Mouse (Mus musculus) adrenal gland (tissue): ENCODE results near the gene Bahcc1.

Source experiments
- intact Hi-C: fragments of 180-260 bp; cut with DNase I; formaldehyde crosslinking; loops from one replicate; pipeline ENCODE4 v1.15.1; 2025
- microRNA-seq, 2 experiments: library from miRNA; unstranded; fragments of <30 nt; microRNA quantifications; one replicate each; pipeline ENCODE4; 2019

Bahcc1 gene

DNA sequence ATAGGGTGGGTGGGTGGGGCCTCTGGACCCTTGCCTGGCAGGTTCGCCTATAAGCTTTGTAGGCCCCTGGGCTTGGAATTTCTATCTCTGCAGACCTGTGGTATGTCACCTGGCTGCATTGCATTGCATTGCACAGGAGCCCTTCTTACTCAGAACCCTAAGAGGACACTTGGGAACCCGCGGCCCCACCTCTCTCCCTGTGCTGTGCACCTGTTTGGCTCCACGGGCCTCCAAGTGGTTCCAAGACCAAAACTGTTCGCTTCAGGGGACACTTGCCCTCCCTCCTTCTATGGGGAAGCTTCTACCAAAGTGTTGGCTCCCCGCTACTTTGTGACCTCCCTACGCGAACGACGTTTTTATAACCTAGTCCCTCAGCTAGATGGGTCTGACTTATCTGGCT is 78.8 kb downstream of the Bahcc1 start:
- intact Hi-C loops, result loop anchor here (2.0 kb wide), 1 partner anchor 29 kb away; no protein-coding TSS in a partner anchor

DNA sequence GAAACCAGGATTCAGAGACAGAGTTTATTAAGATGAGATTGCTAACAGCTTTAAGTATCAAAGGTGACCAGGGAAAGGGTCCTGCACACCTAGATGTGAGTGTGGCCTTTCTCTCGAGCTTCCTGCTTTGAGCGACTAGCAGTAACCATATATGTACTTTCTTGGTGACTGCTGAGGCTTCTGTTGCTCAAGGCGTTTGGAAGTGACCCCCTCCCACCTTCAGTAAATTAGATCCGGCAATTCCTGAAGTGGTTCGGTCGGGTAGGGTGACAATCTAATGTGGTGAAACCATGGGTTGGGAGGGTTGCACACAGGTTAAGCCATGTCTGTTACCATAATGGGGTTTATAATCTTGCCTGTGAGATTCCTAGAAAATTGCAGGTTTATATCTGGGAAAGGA is 79.3 kb downstream of the Bahcc1 start:
- intact Hi-C loops, result no loop called here

DNA sequence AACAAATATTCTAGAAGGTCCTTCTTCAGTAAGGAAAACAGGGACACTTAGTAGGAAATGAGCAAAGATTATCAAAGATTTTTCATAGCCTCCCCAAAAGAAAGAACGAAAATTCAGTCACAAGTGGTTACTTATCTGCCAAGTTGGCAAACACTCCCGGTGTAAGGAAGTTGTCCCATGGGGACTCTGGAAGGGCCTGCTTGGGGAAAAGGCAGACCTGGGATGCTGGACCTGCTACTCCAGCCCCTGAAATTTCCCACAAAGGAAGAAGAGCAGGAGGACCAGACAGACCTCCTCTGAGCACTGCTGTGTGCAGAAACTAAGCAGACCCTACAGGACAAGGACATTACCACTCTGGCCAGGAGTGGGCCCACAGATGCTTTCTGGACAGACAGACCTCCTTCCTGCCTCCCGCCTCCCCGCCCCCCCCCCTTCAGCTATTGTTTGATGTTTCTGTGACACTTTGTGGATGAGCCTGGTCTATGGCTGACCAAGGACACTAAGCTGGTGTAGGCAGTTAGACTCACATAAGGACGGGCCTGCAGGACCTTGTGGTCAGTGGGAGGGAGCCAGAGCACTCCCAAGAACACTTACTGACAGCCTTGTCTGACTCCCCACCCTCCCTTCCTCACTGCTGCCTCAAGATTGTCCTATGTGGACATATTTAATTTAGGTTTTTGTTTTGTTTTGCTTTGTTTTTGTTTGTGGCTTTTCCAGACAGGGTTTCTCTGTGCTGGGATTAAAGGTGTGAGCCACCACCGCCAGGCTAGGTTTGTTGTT is 81.3 kb downstream of the Bahcc1 start:
- intact Hi-C loops, result no loop called here

DNA sequence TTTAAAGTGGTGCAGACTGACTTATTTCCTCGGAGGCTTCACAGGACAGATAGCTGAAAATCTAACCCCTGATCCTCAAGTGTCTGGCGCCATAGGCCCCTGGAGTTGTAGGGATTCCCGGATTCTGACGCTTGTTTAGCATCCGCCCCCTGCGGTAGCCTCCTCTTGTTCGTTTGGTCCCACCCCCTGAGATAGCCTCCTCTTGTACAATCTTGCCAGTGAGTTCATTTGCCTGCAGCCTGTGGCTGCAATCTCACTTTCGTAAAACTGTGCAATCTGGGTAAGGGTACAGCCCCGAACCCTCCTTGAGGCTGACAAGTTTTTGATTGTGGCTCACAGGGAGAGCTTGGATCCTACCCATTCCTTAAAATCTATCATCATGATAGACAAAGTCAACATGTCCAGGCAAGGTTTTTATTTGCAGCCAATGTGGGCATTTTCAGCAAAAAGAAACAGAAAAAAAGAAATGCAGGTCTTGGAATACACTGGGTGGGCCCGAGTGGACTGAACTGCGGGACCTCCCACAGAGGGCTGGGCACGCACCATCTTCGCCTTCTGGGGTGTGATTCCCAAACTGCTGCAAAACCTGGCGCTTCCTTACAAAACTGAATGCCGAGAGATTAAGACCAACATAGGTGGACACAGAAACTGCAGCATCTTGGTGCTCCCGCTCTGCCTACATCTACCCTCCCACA is 82.1 kb downstream of the Bahcc1 start:
- intact Hi-C loops, result no loop called here

DNA sequence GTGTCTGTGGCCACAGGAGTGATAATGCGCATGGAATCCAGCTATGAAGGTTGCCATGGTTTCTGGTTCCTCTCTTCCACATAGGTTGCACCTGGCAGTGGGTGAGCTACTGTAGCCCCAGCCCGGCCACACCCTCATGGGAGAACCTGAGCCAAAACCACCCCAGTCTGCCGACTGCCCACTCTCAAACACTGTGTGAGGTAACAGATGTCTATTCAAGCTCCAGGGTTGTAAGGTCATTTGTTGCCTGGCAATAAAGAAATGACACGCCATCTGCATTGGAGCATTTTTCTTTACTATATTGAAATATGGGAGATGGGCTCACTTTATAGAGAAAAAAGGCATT is 82.6 kb downstream of the Bahcc1 start:
- intact Hi-C loops, result no loop called here

DNA sequence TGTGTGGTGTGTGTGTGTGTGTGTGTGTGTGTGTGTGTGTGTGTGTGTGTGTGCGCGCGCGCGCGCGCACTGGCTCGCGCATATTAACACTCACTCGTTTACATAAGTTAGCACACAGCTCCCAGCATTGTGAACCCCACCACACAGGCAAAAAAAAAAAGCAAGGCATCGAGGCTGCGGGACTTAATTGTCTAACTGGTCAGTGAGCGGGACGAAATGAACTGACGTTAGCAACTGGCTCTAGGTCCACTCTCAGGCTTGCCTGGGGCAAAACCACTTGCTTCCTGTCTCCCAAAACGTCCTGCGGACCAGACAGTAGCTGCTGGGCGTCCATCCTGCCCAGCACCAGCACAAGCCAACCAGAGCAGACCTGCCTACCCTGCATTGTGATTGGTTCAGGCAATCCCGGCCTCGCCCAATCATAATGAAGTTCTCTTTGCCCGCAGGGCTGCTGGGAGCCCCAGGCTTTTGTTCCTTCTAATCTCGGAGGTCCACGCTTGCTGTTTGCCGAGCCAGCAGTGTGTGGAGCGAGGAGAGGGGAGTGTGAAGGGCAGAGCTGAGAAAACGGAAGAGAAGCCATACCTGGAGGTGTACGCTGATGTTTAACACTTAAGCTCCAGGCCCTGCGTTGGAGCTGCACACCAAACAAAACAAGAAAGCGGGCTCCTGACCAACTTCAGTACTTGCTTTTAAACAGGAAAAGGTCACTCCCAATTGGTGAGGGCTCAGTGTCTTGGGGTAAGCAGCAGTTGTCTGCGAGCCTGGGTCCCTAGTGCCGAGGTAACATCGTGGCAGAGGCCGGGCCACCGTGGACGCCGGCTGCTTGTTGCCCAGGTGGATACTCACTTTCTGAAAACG is 83.3 kb downstream of the Bahcc1 start:
- intact Hi-C loops, result no loop called here

DNA sequence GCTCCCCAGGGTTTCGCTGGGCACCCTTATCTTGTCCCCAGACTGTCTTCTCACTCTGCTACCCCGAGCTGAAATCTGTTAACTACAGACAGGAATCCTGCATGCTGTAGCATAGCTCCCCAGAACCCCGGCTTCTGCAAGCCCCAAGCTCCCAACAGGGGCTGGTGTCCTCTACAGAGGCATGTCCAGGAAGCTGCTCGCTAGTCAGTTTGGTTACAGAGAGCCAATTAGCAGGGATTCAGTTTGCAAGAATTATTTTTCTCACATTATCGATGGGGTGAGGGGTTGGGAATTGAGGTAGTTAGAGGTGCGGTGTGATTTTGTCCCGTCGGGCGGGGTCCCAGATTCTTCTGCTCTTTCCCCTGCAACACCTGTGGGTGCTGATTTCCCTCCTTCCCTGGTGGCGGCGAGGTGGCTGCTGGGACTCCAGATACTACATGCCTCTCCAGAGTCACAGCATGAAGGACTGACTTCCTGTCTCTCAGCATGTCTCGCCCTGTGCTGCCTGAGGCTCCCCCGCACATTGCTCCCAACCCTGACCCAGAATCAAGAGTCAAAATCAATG is 84.0 kb downstream of the Bahcc1 start:
- intact Hi-C loops, result no loop called here

DNA sequence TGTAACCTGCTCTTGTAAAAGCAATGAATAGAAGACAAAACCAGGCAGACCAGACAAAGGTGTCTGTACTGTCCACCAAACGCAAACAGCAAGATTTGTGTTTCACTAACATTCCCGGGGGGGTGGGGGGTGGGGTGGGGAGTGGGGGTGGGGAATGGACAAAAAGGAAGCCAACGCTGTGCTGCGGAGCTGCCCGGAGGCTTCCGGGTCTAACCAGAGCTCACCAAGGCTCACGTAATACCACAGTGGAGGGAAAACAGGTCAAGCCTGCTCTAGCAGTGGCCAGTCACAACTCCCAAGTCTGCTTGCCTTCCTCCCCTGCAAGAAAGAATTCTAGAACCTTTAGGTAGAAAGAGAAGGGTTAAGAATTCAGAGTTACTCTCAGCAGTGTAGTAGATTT is 84.7 kb downstream of the Bahcc1 start:
- intact Hi-C loops, result no loop called here

DNA sequence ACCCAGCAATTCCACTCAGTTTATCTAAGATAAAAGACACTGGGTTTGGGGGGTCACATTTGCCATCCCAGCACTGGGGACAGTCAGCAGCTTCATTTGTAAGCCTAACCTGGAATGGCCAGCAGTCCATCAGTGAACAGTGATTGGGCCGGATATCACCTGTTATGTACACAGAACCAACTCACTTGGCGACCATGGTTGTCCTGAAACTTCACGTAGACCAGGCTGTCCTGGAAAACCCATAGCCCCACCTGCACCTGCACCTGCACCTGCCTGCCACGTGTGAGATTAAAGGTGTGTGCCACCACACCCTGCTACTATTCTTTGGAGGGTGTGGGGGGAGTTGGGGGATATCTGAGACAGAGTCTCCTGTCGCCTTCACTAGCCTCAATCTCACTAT is 86.6 kb downstream of the Bahcc1 start:
- intact Hi-C loops, result no loop called here

DNA sequence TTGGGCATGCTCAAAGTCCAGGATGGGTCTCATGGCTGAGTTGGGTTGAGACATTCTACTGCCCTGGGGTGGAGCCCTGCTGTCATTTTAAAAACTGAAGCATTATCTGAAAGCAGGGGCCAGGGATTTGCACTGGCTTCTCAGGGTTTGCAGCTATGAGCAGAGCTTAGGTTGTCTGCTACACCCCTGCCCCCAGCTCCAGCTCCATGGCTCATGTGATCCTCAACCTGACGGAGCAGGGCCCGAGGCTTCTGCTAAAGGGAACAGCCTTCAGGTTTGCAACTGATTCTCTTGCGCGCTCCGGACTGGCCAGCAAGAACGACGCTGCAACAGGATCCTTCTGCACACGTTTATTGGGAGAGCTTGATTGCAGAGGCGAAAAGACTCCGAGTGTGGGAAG is 87.4 kb downstream of the Bahcc1 start:
- intact Hi-C loops, result no loop called here

DNA sequence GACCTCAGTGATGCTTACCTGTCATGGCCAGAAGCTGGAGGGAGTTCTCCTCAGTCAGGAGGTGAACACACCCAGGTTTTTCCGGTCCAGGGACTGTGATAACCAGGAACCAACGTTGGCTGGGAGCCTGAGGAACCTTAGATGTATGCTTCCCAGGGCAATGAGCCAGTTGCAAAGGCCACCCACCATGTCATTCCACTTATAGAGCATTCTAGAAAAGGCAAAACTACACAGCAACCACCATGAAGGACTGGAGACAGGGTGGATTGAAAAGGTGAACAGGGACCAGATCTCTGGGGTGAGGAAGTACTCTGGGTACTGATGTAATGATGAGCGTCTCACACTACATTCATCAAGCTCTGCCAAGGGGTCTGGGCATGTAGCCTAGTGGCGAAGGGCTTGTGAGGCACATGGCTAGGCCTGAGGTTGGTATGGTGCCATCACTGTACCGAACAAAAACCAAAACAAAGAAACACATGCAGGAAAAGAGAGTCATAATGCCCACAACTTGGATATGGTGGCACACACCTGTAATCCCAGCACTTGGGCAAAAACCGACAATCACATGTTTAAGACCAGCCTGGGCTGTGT is 102.8 kb downstream of the Bahcc1 start:
- intact Hi-C loops, result no loop called here

DNA sequence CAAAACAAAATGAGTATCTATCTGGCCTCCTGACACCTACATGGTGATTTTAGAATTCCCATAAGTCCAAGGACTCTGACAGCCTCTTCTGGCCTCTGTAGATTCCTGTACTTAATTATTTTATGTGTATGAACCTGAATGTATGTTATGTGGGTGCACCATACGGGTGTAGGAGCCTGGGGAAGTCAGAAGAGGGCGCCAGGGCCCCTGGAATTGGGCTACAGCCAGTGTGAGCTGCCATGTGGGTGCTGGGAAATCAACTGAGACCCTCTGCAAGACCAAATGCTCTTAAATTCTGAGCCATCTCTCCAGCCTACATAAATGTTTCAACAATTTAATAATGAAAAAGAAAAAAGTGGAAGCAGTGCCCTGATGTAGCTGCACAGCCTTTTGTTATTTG is 104.7 kb downstream of the Bahcc1 start:
- intact Hi-C loops, result no loop called here

DNA sequence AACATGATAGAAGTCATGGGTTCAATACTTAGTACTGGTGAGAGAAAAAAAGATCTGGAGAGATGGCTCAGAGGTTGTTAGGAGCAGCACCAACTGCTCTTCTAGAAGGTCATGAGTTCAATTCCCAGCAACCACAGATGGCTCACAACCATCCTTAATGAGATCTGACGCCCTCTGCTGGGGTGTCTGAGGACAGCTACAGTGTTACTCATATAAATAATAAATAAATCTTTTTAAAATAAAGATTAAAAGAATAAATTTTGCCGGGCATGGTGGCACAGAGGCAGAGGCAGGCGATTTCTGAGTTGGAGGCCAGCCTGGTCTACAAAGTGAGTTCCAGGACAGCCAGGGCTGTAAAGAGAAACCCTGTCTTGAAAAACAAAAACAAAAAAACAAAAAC is 106.0 kb downstream of the Bahcc1 start:
- intact Hi-C loops, result no loop called here

DNA sequence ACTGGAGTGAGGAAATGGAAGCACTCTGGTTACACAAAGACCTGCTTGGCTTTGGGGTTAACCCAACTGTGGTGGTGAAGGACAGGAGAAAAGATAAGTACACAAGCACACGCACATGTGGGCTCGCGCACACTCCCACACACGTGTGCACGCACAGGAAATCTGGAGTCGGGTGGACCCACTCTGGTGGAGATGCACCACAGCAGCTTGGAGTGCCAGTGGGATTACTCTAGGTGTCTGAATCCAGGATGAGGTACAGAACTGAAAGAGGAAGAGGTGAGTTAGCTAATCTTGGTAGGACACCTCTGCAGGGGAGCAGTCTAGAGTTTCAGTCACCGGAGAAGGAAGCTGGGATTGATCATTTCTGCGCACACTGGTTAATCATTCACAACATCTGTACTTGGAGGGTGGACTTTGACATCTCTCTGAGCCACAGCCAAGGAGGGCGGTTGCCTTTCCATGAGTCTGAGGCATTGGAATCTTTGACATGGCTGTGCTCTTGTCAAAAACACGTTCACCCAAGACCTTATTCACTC is 107.3 kb downstream of the Bahcc1 start:
- intact Hi-C loops, result loop anchor here (2.0 kb wide), 1 partner anchor 29 kb away; no protein-coding TSS in a partner anchor

DNA sequence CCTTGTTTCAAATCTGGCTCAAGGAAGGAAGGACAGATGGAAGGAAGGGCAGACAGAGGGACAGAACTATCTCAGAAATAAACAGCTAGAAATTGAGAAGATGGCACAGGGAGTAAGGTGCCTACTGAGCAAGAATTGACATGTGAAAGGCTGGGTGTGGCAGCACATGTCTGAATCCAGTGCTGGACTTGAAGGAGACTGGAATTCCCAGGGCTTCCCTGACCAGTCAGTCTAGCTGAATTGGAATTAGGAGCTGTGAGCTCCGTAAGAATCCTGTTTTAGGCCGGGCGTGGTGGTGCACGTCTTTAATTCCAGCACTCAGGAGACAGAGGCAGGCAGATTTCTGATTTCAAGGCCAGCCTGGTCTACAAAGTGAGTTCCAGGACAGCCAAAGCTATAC is 108.9 kb downstream of the Bahcc1 start:
- intact Hi-C loops, result loop anchor here (2.0 kb wide), 1 partner anchor 31 kb away; no protein-coding TSS in a partner anchor

Small RNA genes within 50 kb of the gene (microRNA-seq; reads per million reads assigned to microRNA genes)
- 0 reads per million in 2 experiments for gene Gm47297
